Mouse (Mus musculus) liver, postnatal 0 days (tissue): ENCODE measurements at regions not wholly inside any gene's neighbourhood (a gene's known extent, or its start where the extent isn't known, plus 50 kb on each side); places are given as distances from the start of the nearest gene placed in this dataset.

Experiments
- ATAC-seq: fragments of 200-750 bp; cut with Nextera tagmentation; 2 replicates; pipeline ENCODE4 v1.8.0; 2017; ENCODE audit warnings: mild to moderate bottlenecking, moderate library complexity
- DNase-seq: peaks from one replicate; pipeline ENCODE4 v3.0.0-alpha.2; 2016
- H3K27ac ChIP-seq: fragments of 300-500 bp; sonication (generic); 2 replicates; pipeline ENCODE4 v1.5.1; 2014; ENCODE audit warnings: antibody characterized with exemption, moderate library complexity, mild to moderate bottlenecking, low read depth
- H3K27me3 ChIP-seq: fragments of 300-500 bp; sonication (generic); 2 replicates; pipeline ENCODE4 v1.6.1; 2014; ENCODE audit warnings: low read length, control low read depth, mixed read lengths; ENCODE audit not compliant: insufficient read depth
- H3K36me3 ChIP-seq: fragments of 300-500 bp; sonication (generic); replicated peaks from 2 replicates; pipeline ENCODE4 v1.6.1; 2014; ENCODE audit warnings: mild to moderate bottlenecking, control low read depth, low read length, moderate library complexity, mixed read lengths; ENCODE audit not compliant: insufficient read depth
- H3K4me1 ChIP-seq: fragments of 300-500 bp; sonication (generic); 2 replicates; pipeline ENCODE4 v1.6.1; 2014; ENCODE audit warnings: antibody characterized with exemption, mild to moderate bottlenecking, control low read depth; ENCODE audit not compliant: insufficient read depth
- H3K4me2 ChIP-seq: fragments of 300-500 bp; sonication (generic); 2 replicates; pipeline ENCODE4 v1.6.1; 2014; ENCODE audit warnings: low read depth, mild to moderate bottlenecking, low read length, moderate library complexity, mixed read lengths
- H3K4me3 ChIP-seq: fragments of 300-500 bp; sonication (generic); 2 replicates; pipeline ENCODE4 v1.5.1; 2014; ENCODE audit warnings: low read depth, low read length
- H3K9ac ChIP-seq: fragments of 300-500 bp; sonication (generic); replicated peaks from 2 replicates; pipeline ENCODE4 v1.6.1; 2014; ENCODE audit warnings: mild to moderate bottlenecking, moderate library complexity
- H3K9me3 ChIP-seq: fragments of 300-500 bp; sonication (generic); 2 replicates; pipeline ENCODE4 v1.6.1; 2016; ENCODE audit warnings: mild to moderate bottlenecking, control low read depth, low read length, mixed read lengths
- CTCF ChIP-seq: sonication (generic); IDR thresholded peaks from 2 replicates; pipeline ENCODE4 v1.5.1; 2016; ENCODE audit warnings: antibody characterized with exemption, low read depth
- EP300 ChIP-seq: IDR thresholded peaks from 2 replicates; pipeline ENCODE4 v1.6.1; 2016; ENCODE audit warnings: antibody characterized with exemption, low read depth, mild to moderate bottlenecking
- WGBS: fragments of 180-500 bp; shearing (Covaris S2); extraction: QIAGEN DNeasy Blood & Tissue Kit; methylation state at CpG from one replicate; pipeline ENCODE4 v1.1.7; 2014; ENCODE audit not compliant: insufficient replicate concordance; 5-methylcytosine and 5-hydroxymethylcytosine counted together

GRCm38 (mm10) chr16:51939061-51939460 lies 92.0 kb upstream of the Cblb start:
- Histone ChIP-seq H3K9ac (no peak overlapping the region), H3K4me2 (no peak overlapping the region), H3K27me3 (no peaks in the 10 kb centered on the region), H3K4me3 (no peak overlapping the region), H3K36me3 (no peaks in the 10 kb centered on the region), H3K4me1 (no peaks in the 10 kb centered on the region), H3K27ac (no peak overlapping the region), H3K9me3 (no peaks in the 10 kb centered on the region)
- WGBS = 84% methylated on average over 5 of the region's 5 CpGs
- ATAC-seq (no peak), DNase-seq (no peak)
- TF ChIP-seq EP300 (no peak), CTCF (no peak)

GRCm38 (mm10) chr16:51940574-51940973 lies 90.5 kb upstream of the Cblb start:
- Histone ChIP-seq H3K27ac (no peak overlapping the region), H3K4me1 (no peaks in the 10 kb centered on the region), H3K27me3 (no peaks in the 10 kb centered on the region), H3K36me3 (no peaks in the 10 kb centered on the region), H3K4me2 (no peak overlapping the region), H3K9me3 (no peaks in the 10 kb centered on the region), H3K4me3 (no peak overlapping the region), H3K9ac (no peak overlapping the region)
- TF ChIP-seq EP300 (no peak), CTCF (no peak)
- DNase-seq = no peak
- no peak for ATAC-seq

DNA sequence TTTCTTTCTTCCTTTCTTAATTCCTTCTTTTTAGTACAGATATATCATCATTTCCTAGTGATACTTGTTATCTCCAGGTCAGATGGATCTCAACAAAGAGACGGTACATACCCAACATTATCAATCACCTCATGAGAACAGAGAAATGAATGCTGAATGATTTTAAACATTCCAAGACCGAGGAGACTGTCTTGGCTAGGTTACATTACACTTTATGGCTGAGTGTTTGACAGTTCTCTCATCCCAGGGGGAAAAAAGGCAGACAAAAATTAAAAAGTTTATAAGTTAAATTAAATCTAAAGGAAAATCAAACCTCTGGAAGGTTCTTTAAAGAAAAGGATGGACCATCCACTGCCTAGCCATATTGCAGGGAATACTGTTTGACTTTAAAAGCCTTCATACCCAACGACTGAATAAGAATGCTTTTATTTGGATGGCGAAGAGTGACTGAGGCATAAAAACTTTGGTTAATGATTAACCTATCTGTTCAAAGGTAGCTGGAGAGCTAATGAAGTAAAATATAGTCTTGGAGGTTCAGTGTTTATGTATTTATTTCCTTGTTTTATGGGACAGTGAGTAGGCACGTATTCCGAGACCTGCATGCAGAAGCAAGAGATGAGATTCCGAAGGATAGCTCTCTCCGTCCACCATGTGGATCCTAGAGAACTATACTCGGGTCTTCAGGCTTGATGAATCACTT lies 88.4 kb upstream of the Cblb start:
- no peak overlapping the region for H3K4me2 ChIP-seq
- no peaks in the 10 kb centered on the region for H3K36me3 ChIP-seq
- ATAC-seq = no peak
- no peaks in the 10 kb centered on the region for H3K27me3 ChIP-seq
- no peak overlapping the region for H3K27ac ChIP-seq
- 79% methylated on average over 9 of the region's 9 CpGs for WGBS
- no peak overlapping the region for H3K9ac ChIP-seq
- TF ChIP-seq EP300 (no peak), CTCF (no peak)
- no peak overlapping the region for H3K4me3 ChIP-seq
- no peaks in the 10 kb centered on the region for H3K9me3 ChIP-seq
- no peaks in the 10 kb centered on the region for H3K4me1 ChIP-seq
- DNase-seq = no peak

- Histone ChIP-seq H3K4me2 (no peak overlapping the region), H3K9ac (no peak overlapping the region), H3K27ac (no peak overlapping the region), H3K27me3 (no peaks in the 10 kb centered on the region), H3K9me3 (no peaks in the 10 kb centered on the region), H3K4me1 (no peaks in the 10 kb centered on the region), H3K4me3 (no peak overlapping the region), H3K36me3 (no peaks in the 10 kb centered on the region)
- DNase-seq = no peak
- 78% methylated on average over 6 of the region's 6 CpGs for WGBS
- TF ChIP-seq CTCF (no peak), EP300 (no peak)
- no peak for ATAC-seq
Measured at GRCm38 (mm10) chr16:51967051-51967845, 63.8 kb upstream of the Cblb start.
